Mouse (Mus musculus) heart, postnatal 0 days (tissue): ENCODE measurements around the gene Mettl26. TPM values are rescaled to one million over a fixed set of nuclear protein-coding genes. Genes with fewer than 3 reads are reported as not detected.
A peak's percentile ranks its signal among the peaks of the same experiment; 100 is the strongest.
"Not testable (repeated sequence)": the region's sequence is repeated elsewhere in the genome, so short reads cannot be mapped to it uniquely, and the experiment has no call there.

ENCODE experiments used
- ATAC-seq: fragments of 200-750 bp; cut with Nextera tagmentation; 2 replicates; pipeline ENCODE4 v1.8.0; 2017; ENCODE audit warnings: low read depth, moderate number of reproducible peaks, moderate library complexity; ENCODE audit not compliant: insufficient read depth
- DNase-seq: peaks from one replicate; pipeline ENCODE4 v3.0.0-alpha.2; 2016; ENCODE audit warnings: low spot score
- H3K27ac ChIP-seq: fragments of 300-500 bp; sonication (generic); 2 replicates; pipeline ENCODE4 v1.5.1; 2014; ENCODE audit warnings: low read depth, mild to moderate bottlenecking
- H3K27me3 ChIP-seq: fragments of 300-500 bp; sonication (generic); 2 replicates; pipeline ENCODE4 v1.6.1; 2014; ENCODE audit warnings: low read length, mixed read lengths; ENCODE audit not compliant: control insufficient read depth, insufficient read depth
- H3K36me3 ChIP-seq: fragments of 300-500 bp; sonication (generic); replicated peaks from 2 replicates; pipeline ENCODE4 v1.6.1; 2014; ENCODE audit warnings: low read length, mixed read lengths; ENCODE audit not compliant: control insufficient read depth, insufficient read depth
- H3K4me1 ChIP-seq: fragments of 300-500 bp; sonication (generic); 2 replicates; pipeline ENCODE4 v1.6.1; 2014; ENCODE audit warnings: antibody characterized with exemption; ENCODE audit not compliant: control insufficient read depth, insufficient read depth
- H3K4me2 ChIP-seq: fragments of 300-500 bp; sonication (generic); 2 replicates; pipeline ENCODE4 v1.6.1; 2014; ENCODE audit warnings: low read depth, mild to moderate bottlenecking, low read length, moderate library complexity
- H3K4me3 ChIP-seq: fragments of 300-500 bp; sonication (generic); 2 replicates; pipeline ENCODE4 v1.5.1; 2014; ENCODE audit warnings: low read depth, low read length
- H3K9ac ChIP-seq: fragments of 300-500 bp; sonication (generic); replicated peaks from 2 replicates; pipeline ENCODE4 v1.6.1; 2014; ENCODE audit warnings: low read depth, low read length, mixed read lengths
- H3K9me3 ChIP-seq: fragments of 300-500 bp; sonication (generic); replicated peaks from 2 replicates; pipeline ENCODE4 v1.6.1; 2016; ENCODE audit warnings: low read length; ENCODE audit not compliant: control insufficient read depth
- CTCF ChIP-seq: IDR thresholded peaks from 2 replicates; pipeline ENCODE4 v1.5.1; 2016; ENCODE audit warnings: antibody characterized with exemption, control low read depth, low read depth
- EP300 ChIP-seq: IDR thresholded peaks from 2 replicates; pipeline ENCODE4 v1.6.1; 2016; ENCODE audit warnings: antibody characterized with exemption, low read depth
- WGBS: fragments of 180-500 bp; shearing (Covaris S2); extraction: QIAGEN DNeasy Blood & Tissue Kit; methylation state at CpG from one replicate; pipeline ENCODE4 v1.1.7; 2014; 5-methylcytosine and 5-hydroxymethylcytosine counted together
- polyA plus RNA-seq: library from polyadenylated mRNA; unstranded; fragments of >200 nt; fragmentation: Nextera tagmentation; extraction: Ambion mirVana; gene quantifications from 2 replicates; pipeline ENCODE4 v1.2.1, GENCODE M21; 2015
- total RNA-seq: library from RNA; depleted of rRNA; stranded (reverse); fragments of >200 nt; gene quantifications from 2 replicates; pipeline ENCODE4 v1.2.3, GENCODE M21; 2014; ENCODE audit warnings: low replicate concordance

The Mettl26 gene
- total and polyA plus RNA-seq, 2 experiments from 2014 or later = 27.8 to 28.1 TPM

GRCm38 (mm10) chr17:25869954-25870353, 4.9 kb upstream of the Mettl26 start:
- no peak for TF ChIP-seq EP300
- no peak for TF ChIP-seq CTCF
- Histone ChIP-seq H3K9ac (no peak overlapping the region), H3K9me3 (no peaks in the 10 kb centered on the region), H3K4me3 (no peak overlapping the region), H3K27ac (no peak overlapping the region), H3K4me1 (peaks cover 20% of the 10 kb centered on the region), H3K36me3 (0 out of 2 replicates have a peak, but pooled peaks cover under 1% of the 10 kb centered on the region), H3K27me3 (no peaks in the 10 kb centered on the region), H3K4me2 (no peak overlapping the region)
- ATAC-seq (no peak), DNase-seq (no peak)
- 90% methylated on average over 2 of the region's 2 CpGs for WGBS

GRCm38 (mm10) chr17:25871566-25871965, 3.3 kb upstream of the Mettl26 start:
- not testable (repeated sequence) for DNase-seq, H3K4me3 ChIP-seq, H3K4me2 ChIP-seq, H3K27ac ChIP-seq, H3K27me3 ChIP-seq, ATAC-seq, H3K36me3 ChIP-seq, H3K9me3 ChIP-seq, H3K9ac ChIP-seq
- H3K4me1 ChIP-seq = peaks cover 23% of the 10 kb centered on the region

GRCm38 (mm10) chr17:25872676-25873075, 2.2 kb upstream of the Mettl26 start:
- TF ChIP-seq CTCF (no peak), EP300 (no peak)
- Histone ChIP-seq H3K4me3 (no peak overlapping the region), H3K9ac (no peak overlapping the region), H3K27me3 (no peaks in the 10 kb centered on the region), H3K27ac (no peak overlapping the region), H3K36me3 (no peaks in the 10 kb centered on the region), H3K4me1 (peaks cover 18% of the 10 kb centered on the region; the same call in 1 of the 2 replicates), H3K4me2 (no peak overlapping the region), H3K9me3 (no peaks in the 10 kb centered on the region)
- DNase-seq = no peak
- ATAC-seq = no peak
- 81% methylated on average over 3 of the region's 3 CpGs for WGBS

- H3K4me2 ChIP-seq = no peak overlapping the region
- H3K27me3 ChIP-seq = no peaks in the 10 kb centered on the region
- H3K27ac ChIP-seq = 0 out of 2 replicates have a peak overlapping the region, but pooled peaks have one; percentile 21
- DNase-seq (no peak), ATAC-seq (no peak)
- H3K9ac ChIP-seq = no peak overlapping the region
- H3K4me3 ChIP-seq = no peak overlapping the region
- H3K4me1 ChIP-seq = peaks cover 18% of the 10 kb centered on the region; the same call in 1 of the 2 replicates
- 76% methylated on average over 11 of the region's 11 CpGs for WGBS
- H3K9me3 ChIP-seq = no peaks in the 10 kb centered on the region
- no peak for TF ChIP-seq CTCF
- no peak for TF ChIP-seq EP300
- H3K36me3 ChIP-seq = no peaks in the 10 kb centered on the region
Measured at GRCm38 (mm10) chr17:25873405-25874147, 1.3 kb upstream of the Mettl26 start.

GRCm38 (mm10) chr17:25874148-25874720, 640 bp upstream of the Mettl26 start:
- TF ChIP-seq CTCF (no peak), EP300 (no peak)
- H3K4me3 ChIP-seq = peak overlapping the region; percentile 80
- peak overlapping the region; percentile 94 for H3K27ac ChIP-seq
- H3K9ac ChIP-seq = peak overlapping the region; percentile 66
- H3K27me3 ChIP-seq = no peaks in the 10 kb centered on the region
- H3K4me1 ChIP-seq = peaks cover 18% of the 10 kb centered on the region; the same call in 1 of the 2 replicates
- H3K9me3 ChIP-seq = no peaks in the 10 kb centered on the region
- ATAC-seq = no peak; the same call in 1 of the 2 replicates
- WGBS = 10% methylated on average over 14 of the region's 14 CpGs
- peak overlapping the region; percentile 90 for H3K4me2 ChIP-seq
- H3K36me3 ChIP-seq = no peaks in the 10 kb centered on the region
- no peak for DNase-seq
